Mouse (Mus musculus) retina, postnatal 1 day (tissue): Measurements from ENCODE around the gene Celf6.

Source experiments
- DNase-seq: peaks from one replicate; pipeline ENCODE4 v3.0.0-alpha.2; 2012

The Celf6 gene

GRCm38 (mm10) chr9:59588710-59589671, 11.3 kb downstream of the Celf6 start:
- peak; percentile 63 for DNase-seq

DNA sequence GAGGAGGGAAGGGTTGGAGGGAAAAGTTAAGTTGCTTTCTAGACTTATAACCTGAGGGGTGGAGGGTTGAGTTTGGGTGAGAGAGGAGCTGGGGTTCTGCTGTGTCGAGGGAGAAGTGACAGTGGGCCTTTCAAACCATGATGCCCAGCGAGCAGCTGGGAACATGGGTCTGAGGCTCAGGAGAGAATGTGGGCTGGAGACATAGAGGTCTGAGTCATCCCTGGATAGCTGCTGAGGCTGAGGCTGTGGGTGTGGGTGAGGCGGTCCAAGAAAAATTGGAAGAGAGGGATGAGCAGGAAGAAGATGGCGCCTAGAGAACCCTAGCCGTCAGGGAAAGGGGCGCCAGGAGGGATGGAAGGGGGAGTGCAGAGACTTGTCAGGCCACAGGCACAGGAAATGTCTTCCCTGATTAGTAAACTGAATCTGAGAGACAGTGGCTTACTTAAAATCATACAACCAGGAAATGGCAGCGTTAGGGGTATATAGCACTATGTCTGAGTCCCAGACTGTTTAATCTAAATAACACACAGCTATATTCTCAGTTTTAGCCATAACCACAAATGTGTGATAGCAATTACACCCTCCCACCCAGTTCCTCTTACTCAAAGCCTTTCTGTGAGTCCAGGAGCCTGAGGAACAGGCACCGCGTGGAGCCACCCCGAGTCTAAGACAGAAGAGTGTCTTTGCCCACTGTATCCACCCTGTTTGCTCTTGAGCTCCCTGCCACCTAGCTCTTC, 12.2 kb downstream of the Celf6 start:
- DNase-seq: no peak

- no peak for DNase-seq
Observed at GRCm38 (mm10) chr9:59601661-59602060, 23.9 kb downstream of the Celf6 start.

- no peak for DNase-seq
Observed at GRCm38 (mm10) chr9:59605967-59606366, 28.2 kb downstream of the Celf6 start.

DNA sequence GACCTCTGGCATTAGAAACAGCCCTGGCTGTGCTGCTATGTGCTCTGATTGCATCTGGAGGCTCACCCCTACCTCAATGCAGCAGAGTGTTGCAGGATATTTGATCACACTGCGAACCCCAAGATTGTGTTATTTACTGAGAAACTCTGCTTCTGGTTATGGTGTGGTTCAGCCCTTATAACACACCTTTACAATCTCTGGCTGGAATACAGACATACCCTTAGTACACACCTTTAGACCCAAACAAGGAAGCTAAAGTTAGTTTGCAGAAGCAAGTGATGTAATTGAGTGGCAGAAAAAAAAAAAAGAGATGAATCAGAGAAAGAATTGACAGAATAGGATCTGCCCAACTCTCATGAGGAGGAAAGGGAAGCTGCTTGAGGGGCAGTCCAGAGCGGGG, 33.2 kb downstream of the Celf6 start:
- no peak for DNase-seq

DNA sequence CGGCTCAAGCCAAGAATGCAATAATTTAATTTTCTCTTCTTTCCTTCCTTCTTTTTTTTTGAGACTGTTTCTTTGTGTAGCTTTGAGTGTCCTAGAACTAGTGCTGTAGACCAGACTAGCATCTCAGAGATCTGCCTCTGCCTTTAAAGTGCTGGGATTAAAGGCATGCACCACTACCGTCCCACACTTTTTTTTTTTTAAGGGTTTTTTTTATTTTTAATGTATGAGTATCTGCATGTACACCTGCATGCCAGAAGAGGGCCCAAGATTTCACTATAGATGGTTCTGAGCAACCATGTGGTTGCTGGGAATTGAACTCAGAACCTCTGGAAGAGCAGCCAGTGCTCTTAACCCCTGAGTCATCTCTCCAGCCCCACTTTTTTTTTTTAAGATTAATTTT, 38.1 kb downstream of the Celf6 start:
- no peak for DNase-seq

DNA sequence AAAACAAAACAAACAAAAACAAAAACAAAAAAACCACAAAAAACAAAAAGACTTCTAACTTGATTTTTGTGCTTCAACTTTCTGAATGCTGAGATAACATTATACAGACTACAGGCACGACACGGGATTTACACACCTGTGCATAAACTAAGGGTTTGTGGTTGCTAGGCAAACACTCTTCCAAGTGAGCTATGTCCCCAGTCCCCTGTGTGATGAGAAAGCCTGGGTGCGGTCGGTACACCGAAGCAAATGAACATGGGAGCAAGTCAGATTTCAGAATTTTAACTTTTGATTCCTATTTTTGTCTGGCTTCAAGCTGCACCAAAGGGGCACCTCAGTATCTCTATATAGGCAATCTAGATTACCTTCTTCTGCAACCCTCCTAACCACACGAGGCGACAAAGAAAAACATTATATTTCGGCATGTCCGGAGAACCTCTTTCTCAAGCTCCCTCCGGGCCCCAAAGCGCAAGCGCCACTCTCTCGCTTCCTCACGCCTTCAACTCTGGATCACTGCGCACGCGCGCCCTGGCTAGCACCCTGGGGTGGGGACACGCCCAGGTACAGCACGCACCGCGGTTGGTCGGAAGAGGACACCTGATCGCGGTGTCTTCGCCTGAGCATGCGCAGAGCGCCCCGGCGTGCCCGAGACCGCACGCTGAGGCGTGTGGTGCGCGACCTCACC, 39.0 kb downstream of the Celf6 start, which contains the start of gene Parp6:
Gene Parp6 (plus strand): TSS at position 663 of the 685 bp plus-strand sequence.
- DNase-seq: peak; percentile 99

- DNase-seq: no peak
Observed at GRCm38 (mm10) chr9:59617307-59617973, 39.7 kb downstream of the Celf6 start.

DNA sequence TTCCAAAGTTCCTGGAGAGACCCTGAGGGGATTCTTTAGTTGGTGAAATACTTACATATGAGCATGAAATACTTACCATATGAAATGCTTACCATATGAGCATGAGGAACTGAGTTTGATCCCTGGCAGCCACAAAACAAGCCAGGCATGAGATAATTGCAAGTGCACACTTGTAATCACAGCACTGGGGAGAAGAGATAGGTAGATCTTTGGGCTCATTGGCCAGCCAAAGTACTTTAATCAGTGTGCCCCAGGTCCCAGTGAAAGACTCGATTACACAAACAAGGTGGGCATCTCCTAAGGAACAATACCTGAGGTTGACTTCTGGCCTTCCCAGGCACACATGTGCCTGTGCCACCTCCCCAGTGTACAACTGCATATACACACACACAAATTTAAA, 60.7 kb downstream of the Celf6 start:
- DNase-seq: no peak

GRCm38 (mm10) chr9:59639936-59640335, 62.2 kb downstream of the Celf6 start:
- DNase-seq: no peak

DNA sequence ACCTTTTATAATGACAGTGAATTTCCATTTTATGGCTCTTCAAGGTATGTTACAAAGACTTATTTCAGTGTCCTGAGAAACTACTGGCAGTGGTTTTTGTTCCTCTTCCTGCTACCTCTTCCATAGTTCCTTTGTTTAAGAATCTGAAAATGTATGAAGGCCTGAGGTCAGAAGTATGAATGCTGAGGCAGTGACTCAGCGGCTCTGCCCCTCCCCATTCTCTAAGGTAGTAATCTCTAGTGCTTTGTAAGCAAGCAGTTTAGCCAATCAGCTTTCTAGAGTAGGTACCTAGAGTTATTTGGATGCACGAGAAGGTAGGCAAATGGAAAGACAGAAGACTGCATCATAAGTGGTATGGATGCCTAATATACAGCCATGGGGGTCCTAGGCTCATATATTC, 63.6 kb downstream of the Celf6 start:
- no peak for DNase-seq

DNA sequence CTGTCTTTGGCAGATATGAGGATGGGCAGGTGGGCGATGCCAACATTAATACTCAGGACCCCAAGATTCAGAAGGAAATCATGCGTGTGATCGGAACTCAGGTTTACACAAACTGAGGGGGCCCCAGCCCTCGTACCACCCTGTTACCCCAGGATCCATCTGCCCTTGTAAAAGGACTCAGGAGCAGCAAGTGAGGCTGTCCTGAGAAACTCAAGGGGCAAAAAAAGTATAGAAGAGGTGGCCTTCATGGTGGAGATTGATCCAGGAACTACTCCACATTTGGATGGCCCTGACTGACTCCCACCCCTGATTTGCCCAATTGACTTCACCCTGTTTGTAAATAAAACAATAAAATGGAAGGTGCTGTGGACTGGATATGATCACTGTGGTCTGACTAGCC, 72.2 kb downstream of the Celf6 start:
- DNase-seq: no peak

DNA sequence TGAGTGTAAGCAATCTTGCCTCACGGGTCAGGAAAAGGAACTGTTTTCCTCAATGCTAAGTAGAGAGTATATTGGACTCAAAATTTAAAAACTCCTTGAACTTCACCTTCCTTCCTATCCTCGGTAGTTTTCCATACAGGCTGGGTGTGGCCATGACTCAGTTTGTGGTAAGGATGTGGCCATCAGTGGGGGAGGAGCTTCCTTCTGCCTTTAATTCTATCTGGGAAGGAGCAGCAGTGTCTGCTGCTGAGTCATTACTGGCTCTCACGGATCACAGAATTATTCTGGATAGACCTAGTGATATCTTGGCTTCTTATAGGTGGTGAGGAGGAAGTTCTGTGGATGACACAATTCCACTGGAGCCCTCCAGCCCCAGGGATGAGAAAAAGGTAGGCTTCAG, 75.7 kb downstream of the Celf6 start:
- DNase-seq: no peak

DNA sequence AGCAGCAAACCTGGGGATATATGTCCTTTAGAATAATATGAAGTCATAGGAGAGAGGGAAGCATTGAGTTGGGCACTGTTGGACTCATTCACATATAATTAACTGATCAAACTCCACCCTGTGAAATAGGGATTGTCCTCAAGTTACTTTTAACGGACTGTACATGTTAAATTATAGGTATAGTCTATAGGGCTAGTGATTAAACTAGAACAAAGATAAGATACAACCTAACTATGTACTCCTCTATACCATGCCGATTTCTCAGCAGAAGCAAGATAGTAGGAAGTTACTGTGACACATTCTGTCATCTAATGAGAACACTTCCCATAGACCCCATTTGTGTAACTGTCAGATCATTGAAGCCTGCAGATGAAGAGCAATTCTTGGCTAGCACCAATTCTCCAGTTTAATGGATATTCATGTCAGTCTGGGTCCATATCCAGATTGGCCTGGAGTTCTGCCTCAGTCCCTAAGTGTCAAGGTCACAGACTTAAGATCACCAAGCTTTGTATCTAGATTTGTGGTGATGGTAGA, 76.8 kb downstream of the Celf6 start:
- no peak for DNase-seq

- DNase-seq: peak; percentile 100
Observed at GRCm38 (mm10) chr9:59655958-59656634, 78.4 kb downstream of the Celf6 start, which contains the start of gene Pkm. TSS of gene Pkm (plus strand) at chr9:59656368.
